Mouse (Mus musculus): ENCODE results near the gene Bmpr1a.

Bmpr1a gene

DNA sequence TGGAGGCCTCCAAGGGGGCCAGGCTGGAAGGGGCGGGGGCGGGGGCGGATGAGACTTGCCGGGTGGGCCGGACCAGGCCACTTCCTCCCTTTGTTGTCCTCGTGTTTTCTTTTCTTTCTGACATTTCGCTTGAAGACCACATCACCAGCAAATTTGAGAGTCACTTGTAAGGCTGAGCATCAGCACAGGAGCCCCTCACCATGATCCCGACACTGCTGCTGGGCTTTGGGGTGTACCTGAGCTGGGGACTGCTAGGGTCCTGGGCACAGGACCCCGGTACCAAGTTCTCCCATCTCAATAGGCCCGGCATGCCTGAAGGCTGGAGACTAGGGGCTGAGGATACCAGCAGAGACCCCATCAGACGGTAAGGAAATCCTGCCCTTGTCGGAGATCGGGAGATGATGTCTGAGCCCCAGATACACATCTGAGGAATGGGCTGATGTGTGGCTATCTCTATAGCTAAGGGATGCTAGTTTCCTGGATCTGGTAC, 127.7 kb downstream of the Bmpr1a start, which contains the start of gene Mmrn2:
Gene Mmrn2 (plus strand): TSS at position 51 of the 490 bp plus-strand sequence.
- in situ Hi-C loops (cut with MboI; ENCODE audit: low pct_unique_long_range_greater_than_20kb in 1 of 2, low sequenced_read_pairs in 2 of 2, unreplicated experiment in 1 of 2): no loop called here

DNA sequence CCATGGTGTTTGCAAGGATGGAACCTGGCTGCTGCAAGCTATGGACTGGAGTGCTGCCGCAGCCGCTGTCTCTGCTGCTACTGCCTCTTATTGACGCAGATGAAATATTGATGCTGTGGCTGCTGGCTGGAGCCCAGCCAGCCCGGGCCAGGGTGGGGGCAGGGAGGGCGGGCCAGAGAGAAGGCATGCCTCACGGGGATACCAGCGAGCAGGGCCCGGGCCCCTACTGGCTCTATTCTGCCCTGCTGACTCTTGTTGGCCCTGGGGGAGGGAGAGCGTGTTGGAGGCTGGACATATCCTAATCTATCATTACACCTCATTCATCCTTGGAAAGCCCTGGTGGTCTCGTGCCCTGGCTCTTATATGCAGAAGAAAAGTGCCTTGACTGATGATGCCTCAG, 128.6 kb downstream of the Bmpr1a start, which contains the start of gene Sncg:
Gene Sncg (minus strand): TSS at position 213 of the 400 bp plus-strand sequence.
- in situ Hi-C loops (cut with MboI; ENCODE audit: low pct_unique_long_range_greater_than_20kb in 1 of 2, low sequenced_read_pairs in 2 of 2, unreplicated experiment in 1 of 2): no loop called here

DNA sequence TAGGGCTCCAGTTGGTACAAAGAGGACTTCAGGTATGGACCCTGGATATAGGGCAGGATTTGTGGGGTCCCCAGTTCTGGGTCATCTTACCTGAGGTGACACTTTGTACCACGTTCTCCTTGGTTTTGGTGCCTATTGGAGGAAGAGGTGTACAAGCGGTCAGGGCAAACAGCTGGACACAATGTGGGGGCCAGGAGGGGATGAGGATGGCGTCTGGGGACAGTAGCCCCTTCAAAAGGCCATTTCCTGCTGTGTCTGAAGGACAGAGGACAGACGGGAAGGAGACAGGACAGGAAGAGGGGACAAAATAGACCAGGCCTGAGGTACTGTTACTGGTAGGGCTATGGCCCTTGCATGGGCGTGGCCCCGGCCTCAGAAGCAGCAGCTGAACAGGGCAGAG, 129.6 kb downstream of the Bmpr1a start:
- in situ Hi-C loops (cut with MboI; ENCODE audit: low pct_unique_long_range_greater_than_20kb in 1 of 2, low sequenced_read_pairs in 2 of 2, unreplicated experiment in 1 of 2): no loop called here

DNA sequence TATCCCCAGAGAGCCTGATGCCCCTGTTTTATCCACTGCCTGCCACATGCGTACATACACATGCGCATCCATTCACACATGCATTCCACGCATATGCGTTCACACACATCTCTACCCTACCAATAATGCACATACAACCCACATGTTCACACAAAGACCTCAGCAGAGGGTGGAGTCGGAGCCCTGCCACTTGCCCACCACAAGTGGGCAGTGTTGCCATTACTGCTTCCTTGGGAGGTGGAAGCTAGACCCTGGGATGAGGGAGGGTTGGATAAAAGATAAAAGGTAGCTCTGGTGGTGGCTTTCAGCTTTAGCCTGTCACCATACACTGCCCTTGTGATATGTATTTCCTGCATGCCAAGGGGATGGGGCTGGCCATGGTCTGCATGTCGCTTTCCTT, 130.5 kb downstream of the Bmpr1a start:
- in situ Hi-C loops (cut with MboI; ENCODE audit: low pct_unique_long_range_greater_than_20kb in 1 of 2, low sequenced_read_pairs in 2 of 2, unreplicated experiment in 1 of 2): no loop called here

DNA sequence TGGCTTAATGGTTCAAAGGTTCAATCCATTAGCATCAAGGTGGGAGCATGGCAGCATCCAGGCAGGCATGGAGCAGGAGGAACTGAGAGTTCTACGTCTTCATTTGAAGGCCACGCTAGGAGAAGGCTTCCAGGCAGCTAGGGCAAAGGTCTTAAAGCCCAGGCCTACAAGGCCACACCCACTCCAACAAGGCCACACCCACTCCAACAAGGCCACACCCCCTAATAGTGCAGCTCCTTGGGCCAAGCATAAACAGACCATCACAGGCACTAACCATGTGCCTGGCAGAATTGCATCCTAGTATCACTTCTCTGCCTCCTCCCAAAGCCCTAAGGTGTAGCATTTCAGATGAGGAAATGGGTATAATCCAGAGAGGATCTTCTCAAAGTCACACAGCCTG, 131.4 kb downstream of the Bmpr1a start:
- in situ Hi-C loops (cut with MboI; ENCODE audit: low pct_unique_long_range_greater_than_20kb in 1 of 2, low sequenced_read_pairs in 2 of 2, unreplicated experiment in 1 of 2): no loop called here

DNA sequence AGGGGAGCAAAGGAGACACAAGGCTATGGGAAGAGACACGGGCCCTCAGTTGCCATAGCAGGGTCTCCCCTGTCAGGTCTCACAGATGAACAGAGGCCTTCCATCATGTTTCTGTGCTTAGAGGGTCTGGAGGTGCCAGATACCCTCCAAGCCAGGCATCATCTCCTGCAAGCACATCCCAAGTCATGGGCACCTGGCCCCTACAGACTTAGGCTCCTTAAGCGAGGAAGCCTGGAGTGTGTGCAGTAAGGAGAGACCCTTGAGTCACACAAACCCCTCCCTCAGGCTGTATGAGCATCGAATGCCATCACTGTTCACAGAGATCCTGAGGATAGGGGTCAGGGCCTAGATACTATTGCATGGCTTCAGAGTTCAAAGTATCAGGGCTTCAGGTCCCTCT, 132.2 kb downstream of the Bmpr1a start:
- in situ Hi-C loops (cut with MboI; ENCODE audit: low pct_unique_long_range_greater_than_20kb in 1 of 2, low sequenced_read_pairs in 2 of 2, unreplicated experiment in 1 of 2): no loop called here

DNA sequence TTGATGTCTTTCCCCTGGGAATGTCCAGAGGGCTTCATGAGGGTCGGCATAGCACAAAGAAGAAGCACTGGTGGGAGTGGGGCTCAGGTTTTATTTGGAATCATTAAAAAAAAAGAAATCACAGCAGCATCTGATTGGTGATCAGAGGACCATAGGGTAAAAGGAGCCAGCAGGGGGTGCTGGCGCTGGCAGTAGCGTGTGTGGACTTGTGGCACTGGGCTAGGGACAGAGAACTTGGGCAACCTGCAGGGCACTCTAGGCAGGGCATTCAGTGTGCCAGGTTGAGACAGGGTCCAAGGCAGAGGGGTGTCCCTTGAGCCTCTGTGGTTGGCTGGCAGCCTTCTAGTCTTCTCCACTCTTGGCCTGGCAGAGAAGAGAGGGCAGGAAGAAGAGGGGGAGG, 132.9 kb downstream of the Bmpr1a start:
- in situ Hi-C loops (cut with MboI; ENCODE audit: low pct_unique_long_range_greater_than_20kb in 1 of 2, low sequenced_read_pairs in 2 of 2, unreplicated experiment in 1 of 2): no loop called here

DNA sequence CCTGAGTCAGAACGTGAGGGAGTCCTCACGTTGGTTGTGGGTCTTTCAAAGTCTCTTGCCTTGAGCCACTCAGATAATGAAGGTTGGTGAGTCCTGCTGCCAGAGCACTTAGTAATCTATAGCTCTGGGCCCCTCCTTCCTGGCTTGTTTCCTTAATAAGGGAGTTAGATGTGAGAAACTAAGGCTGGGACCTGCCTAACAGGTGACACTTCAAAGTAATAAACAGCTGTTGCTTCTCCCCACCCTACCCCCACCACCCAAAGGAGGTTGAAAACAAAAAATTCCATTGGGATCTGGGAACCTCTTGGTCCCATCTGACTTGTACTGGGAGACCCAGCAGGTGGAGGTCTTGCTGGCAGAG, 138.0 kb downstream of the Bmpr1a start:
- in situ Hi-C loops (cut with MboI; ENCODE audit: low pct_unique_long_range_greater_than_20kb in 1 of 2, low sequenced_read_pairs in 2 of 2, unreplicated experiment in 1 of 2): loop anchor here in 1 of 2 experiments (10.0 kb wide), 1 partner anchor 110 kb away; no protein-coding TSS in a partner anchor

DNA sequence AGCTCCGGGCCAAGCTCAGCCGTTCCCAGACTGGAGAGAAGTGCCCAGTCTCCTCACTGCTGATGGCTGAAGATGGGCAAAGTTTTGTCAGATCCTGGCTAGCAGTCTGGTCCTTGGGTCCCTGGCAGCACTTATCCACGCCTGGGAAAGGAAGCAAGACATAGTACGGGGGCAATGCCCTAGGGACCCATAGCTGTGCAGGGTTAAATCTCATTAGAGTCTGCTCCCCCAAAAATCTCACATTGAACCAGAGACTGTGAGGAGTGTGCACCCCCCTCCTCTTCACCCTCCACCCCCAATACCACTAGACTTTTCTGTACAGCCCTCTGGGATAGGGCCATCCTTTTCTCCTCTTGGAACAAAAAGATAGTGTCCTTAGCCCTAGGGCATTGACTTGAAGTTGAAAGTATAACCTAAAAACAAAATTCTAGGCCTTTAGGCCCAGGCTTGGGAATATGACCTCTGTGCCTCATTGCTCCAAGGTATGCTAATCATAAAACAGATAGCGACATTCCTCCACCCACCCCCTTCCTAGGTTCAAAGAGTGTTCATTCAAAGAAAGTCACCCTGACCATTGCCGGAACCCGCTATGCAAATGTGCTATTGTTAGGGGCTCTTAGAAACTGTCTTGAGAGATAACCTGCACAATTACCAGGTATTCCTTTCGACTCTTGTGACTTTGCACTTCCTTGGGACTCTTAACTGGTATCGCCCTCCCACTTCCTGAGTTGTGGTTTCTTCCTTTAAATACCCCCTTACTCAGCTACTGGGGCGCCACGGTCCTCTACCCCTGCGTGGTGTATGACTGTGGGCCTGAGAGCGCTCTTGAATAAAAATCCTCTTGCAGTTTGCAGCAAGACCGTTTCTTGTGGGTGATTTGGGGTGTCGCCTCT, 138.6 kb downstream of the Bmpr1a start:
- in situ Hi-C loops (cut with MboI; ENCODE audit: low pct_unique_long_range_greater_than_20kb in 1 of 2, low sequenced_read_pairs in 2 of 2, unreplicated experiment in 1 of 2): loop anchor here in 1 of 2 experiments (10.0 kb wide), 1 partner anchor 110 kb away; no protein-coding TSS in a partner anchor

DNA sequence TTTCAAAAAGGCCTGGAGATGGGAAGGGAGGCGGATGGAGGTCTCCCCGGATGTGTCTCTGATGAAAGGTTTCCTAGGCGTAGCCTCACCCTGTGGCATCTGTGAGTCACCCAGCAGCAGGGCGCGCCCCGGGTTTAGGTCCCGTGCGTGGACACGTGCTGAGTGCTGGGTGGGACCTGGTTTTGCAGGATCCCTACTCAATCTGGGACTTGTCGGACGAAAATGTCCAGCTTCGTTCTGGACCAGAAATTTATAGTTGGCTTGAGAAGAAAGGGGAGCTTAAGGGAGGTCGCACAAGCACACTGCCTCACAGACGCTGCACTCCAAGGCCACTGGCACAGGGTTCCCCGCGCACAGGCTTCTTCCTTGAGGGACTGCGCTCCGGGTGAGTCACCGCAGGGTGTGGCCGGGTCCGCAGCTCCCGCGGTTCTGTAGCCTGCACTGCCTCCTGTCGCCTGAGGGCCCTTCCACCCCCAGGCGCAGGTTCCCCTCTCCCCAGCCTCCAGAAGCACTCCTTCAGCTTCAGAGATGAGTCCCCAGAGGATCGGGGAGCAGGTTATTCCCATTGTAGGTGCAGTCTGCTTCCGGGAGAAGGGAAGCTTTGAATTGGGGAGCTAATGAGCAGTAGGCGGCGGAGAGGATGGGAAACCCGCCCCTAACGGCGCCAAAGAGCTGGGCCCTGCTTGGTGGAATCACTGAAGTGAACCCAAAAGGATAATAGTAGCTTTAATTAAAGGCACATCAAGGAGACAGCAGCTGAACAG, 139.5 kb downstream of the Bmpr1a start:
- in situ Hi-C loops (cut with MboI; ENCODE audit: low pct_unique_long_range_greater_than_20kb in 1 of 2, low sequenced_read_pairs in 2 of 2, unreplicated experiment in 1 of 2): loop anchor here in 1 of 2 experiments (10.0 kb wide), 1 partner anchor 109 kb away; no protein-coding TSS in a partner anchor

DNA sequence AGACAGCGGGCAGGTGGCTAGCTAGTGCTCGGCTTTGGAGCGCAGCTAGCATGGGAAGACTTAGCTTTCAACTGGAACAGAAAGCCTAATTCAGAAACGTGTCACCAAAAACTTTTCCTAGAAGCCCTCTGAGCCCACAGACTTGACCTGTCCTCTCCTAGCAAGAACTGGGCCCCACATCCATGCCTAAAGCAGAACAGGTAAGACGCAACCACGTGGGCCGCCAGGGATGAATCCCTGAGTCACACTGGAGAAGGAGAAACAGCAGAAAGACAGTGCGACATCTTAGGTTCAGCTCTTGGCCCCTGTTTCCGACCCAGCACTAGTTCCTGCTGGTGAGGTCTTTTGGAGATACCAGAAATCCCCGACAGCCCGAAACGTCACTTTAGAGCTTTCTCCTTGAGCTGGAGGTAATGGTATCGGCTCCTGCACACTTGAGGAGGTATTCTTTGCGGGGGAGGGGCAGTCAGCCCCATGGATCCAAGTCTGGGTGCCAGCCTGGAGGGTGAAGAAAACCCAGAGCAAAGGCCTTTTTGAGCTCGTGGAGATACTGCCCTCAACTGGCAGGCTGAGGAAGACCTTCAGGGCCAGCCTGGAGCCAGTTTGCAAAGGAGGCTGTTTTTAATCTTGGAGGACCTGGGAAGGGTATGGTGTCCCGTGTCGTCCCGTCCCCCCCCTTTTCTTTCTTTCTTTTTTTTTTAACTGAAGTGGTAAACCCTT, 140.3 kb downstream of the Bmpr1a start:
- in situ Hi-C loops (cut with MboI; ENCODE audit: low pct_unique_long_range_greater_than_20kb in 1 of 2, low sequenced_read_pairs in 2 of 2, unreplicated experiment in 1 of 2): loop anchor here in 1 of 2 experiments (10.0 kb wide), 1 partner anchor 108 kb away; no protein-coding TSS in a partner anchor

DNA sequence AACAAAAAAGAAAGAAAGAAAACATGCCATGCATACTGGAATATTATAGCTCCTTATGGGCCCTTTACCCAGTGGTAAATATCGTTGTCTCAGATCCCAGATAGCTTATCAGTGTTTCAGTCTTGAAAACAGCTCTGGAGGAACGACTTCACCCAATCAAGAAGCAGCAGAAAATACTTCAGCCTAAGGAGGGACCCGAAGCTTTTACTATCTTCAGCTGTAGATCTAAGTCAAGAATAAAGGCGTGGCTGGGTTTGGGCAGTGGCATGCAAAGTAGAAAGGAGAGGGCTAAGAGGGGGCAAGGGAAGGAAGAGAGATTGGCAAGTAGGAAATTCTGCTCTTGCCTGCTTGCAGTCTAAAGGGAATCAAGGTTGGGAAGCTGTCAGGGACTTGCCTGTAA, 141.0 kb downstream of the Bmpr1a start:
- in situ Hi-C loops (cut with MboI; ENCODE audit: low pct_unique_long_range_greater_than_20kb in 1 of 2, low sequenced_read_pairs in 2 of 2, unreplicated experiment in 1 of 2): loop anchor here in 1 of 2 experiments (10.0 kb wide), 1 partner anchor 107 kb away; no protein-coding TSS in a partner anchor
